In the genomic region with DNA sequence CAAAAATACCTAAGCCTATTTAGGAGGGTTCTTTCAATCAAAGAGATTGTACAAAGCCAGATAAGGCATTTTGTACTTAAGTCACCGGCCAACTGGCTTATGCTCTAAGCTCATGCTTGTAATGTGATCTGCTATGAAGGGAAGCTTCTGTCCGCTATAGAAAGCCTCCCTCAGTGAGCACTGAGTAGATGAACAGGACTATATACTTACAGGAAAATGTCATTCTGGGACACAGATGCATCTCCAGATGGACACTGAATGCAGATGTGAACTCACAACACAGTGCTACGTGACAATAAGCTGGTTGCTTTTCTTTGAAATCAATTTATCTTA, we compare ENCODE assay signal across 16 mouse cellular contexts.
A peak's percentile ranks its signal among the peaks of the same experiment; 100 is the strongest.
DNase-seq lines count a peak whose midpoint lies in the region; ATAC-seq and TF ChIP-seq lines count a peak whose summit lies in the region.
"Had no signal": no experiment of that assay in that cellular context is flagged by ENCODE, and none has a peak within 500 bp of the region (broad histone marks: within the 10 kb centered on the region; RNA-seq: fewer than 3 reads in every experiment).

No protein-coding gene starts in this region.

- H3K4me1 ChIP-seq in kidney, embryonic 14.5 days (ENCODE audit: control insufficient read depth, insufficient read depth, low read length) = peaks cover 44% of the 10 kb centered on the region
- no peaks in the 10 kb centered on the region; the same call in 1 of the 2 replicates for H3K4me1 ChIP-seq in kidney, adult 2 months (ENCODE audit: control insufficient read depth, insufficient read depth, low read length)
- H3K4me1 ChIP-seq in CH12.LX (ENCODE audit: control insufficient read depth in 1 of 2, insufficient read depth in 2 of 2) (peaks cover 17 to 71% of the 10 kb centered on the region in 2 experiments), E14TG2a.4 (replicated peaks; ENCODE audit: low read depth, low read length) (peaks cover 61% of the 10 kb centered on the region)

- intact Hi-C loops in heart, postnatal 25 days (cut with DNase I) = no loop called here
- intact Hi-C loops in left cerebral cortex, postnatal 10 days (cut with DNase I) = no loop called here

- dilution Hi-C loops in CH12.LX (cut with MboI; ENCODE audit: extremely low pct_ligation_motif_present, extremely low pct_unique_long_range_greater_than_20kb, low sequenced_read_pairs) = no loop called here

- no peak for TF ChIP-seq EP300 in CH12.LX (IDR thresholded peaks at IDR 0.05; ENCODE audit: low read length)

- TF ChIP-seq RAD21 in CH12.LX (IDR thresholded peaks at IDR 0.05; ENCODE audit: low read depth, low read length) = no peak

- no peaks in the 10 kb centered on the region for H3K36me3 ChIP-seq in kidney, embryonic 14.5 days (ENCODE audit: control insufficient read depth, insufficient read depth, low read length)
- no peaks in the 10 kb centered on the region for H3K36me3 ChIP-seq in kidney, adult 2 months (ENCODE audit: control insufficient read depth, insufficient read depth, low read length)
- H3K36me3 ChIP-seq in CH12.LX (replicated peaks in 1 of 2; ENCODE audit: control insufficient read depth in 1 of 2, insufficient read depth in 1 of 2, low read length in 1 of 2) = no peaks in the 10 kb centered on the region
- H3K36me3 ChIP-seq in E14TG2a.4 (ENCODE audit: insufficient read depth, low read length) = no peaks in the 10 kb centered on the region
- H3K36me3 ChIP-seq: hindbrain, embryonic 13.5 days; intestine, embryonic 15.5 days; limb, embryonic 12.5 days had no signal

- no peak for TF ChIP-seq CTCF in kidney, adult 2 months (conservative IDR thresholded peaks at IDR 0.05; ENCODE audit: insufficient read depth, insufficient read length, low read depth, low read length)
- TF ChIP-seq CTCF in CH12.LX (conservative IDR thresholded peaks at IDR 0.05 in 1 of 2, IDR thresholded peaks at IDR 0.05 in 1 of 2; ENCODE audit: low read depth in 2 of 2, low read length in 2 of 2) (no peak), E14TG2a.4 (conservative IDR thresholded peaks at IDR 0.05; ENCODE audit: low read length) (no peak)

- 24% methylated on average over 3 of the region's 3 CpGs for WGBS in kidney, embryonic 14.5 days
- 76% methylated on average over 3 of the region's 3 CpGs for WGBS in kidney, adult 2 months

- no peak overlapping the region for H3K9ac ChIP-seq in kidney, embryonic 14.5 days (ENCODE audit: low read depth, low read length)
- peak overlapping the region; percentile 80; the same call in 1 of the 2 replicates for H3K9ac ChIP-seq in CH12.LX (ENCODE audit: insufficient read depth, low read depth)
- H3K9ac ChIP-seq: hindbrain, embryonic 13.5 days; intestine, embryonic 15.5 days; limb, embryonic 12.5 days; liver, postnatal 0 days had no signal

- no peak overlapping the region for H3K4me3 ChIP-seq in kidney, embryonic 14.5 days (ENCODE audit: low read length)
- H3K4me3 ChIP-seq in kidney, adult 2 months (ENCODE audit: insufficient read depth, low read depth, low read length) = no peak overlapping the region
- no peak overlapping the region for H3K4me3 ChIP-seq in CH12.LX (replicated peaks in 1 of 3; ENCODE audit: low read depth in 2 of 3, low read length in 2 of 3, poor library complexity in 1 of 3)
- 0 out of 2 replicates have a peak overlapping the region, but pooled peaks have one; percentile 32 for H3K4me3 ChIP-seq in E14TG2a.4 (replicated peaks; ENCODE audit: low read length)
- H3K4me3 ChIP-seq: hindbrain, embryonic 13.5 days; intestine, embryonic 15.5 days; limb, embryonic 12.5 days had no signal

- DNase-seq in heart, adult 8-10 months (ENCODE audit: low spot score) = peak; percentile 54
- DNase-seq in heart, postnatal 25 days (ENCODE audit: low spot score) = no peak
- no peak for DNase-seq in kidney, adult 2 months
- DNase-seq in CH12.LX (ENCODE audit: extremely low read depth) = no peak
- DNase-seq in cerebellum, postnatal 4 days (ENCODE audit: low spot score in 2 of 2) = no peak
- no peak for DNase-seq in left cerebral cortex, postnatal 10 days (ENCODE audit: extremely low spot score in 1 of 2, low spot score in 2 of 2)
- DNase-seq: cerebellum, adult 9-11 months; kidney, postnatal 25 days; liver, postnatal 0 days had no signal

- no peak for TF ChIP-seq POLR2A in kidney, adult 2 months (IDR thresholded peaks at IDR 0.05; ENCODE audit: low read depth, low read length)
- no peak for TF ChIP-seq POLR2A in CH12.LX (IDR thresholded peaks at IDR 0.05; ENCODE audit: low read depth, low read length)

- no peaks in the 10 kb centered on the region for H3K9me3 ChIP-seq in kidney, embryonic 14.5 days (ENCODE audit: control insufficient read depth, low read length)
- H3K9me3 ChIP-seq in CH12.LX (replicated peaks; ENCODE audit: low read length) = no peaks in the 10 kb centered on the region
- H3K9me3 ChIP-seq in E14TG2a.4 (ENCODE audit: low read length) = no peaks in the 10 kb centered on the region
- H3K9me3 ChIP-seq: hindbrain, embryonic 13.5 days; intestine, embryonic 15.5 days; limb, embryonic 12.5 days had no signal

- no peak overlapping the region for H3K4me2 ChIP-seq in kidney, embryonic 14.5 days (replicated peaks; ENCODE audit: low read depth, low read length)
- peak overlapping the region; percentile 91; the same call in 1 of the 2 replicates for H3K4me2 ChIP-seq in CH12.LX (ENCODE audit: insufficient read depth, low read depth, poor library complexity, severe bottlenecking)
- H3K4me2 ChIP-seq: hindbrain, embryonic 13.5 days; intestine, embryonic 15.5 days; limb, embryonic 12.5 days; midbrain, embryonic 11.5 days had no signal

- peak overlapping the region; percentile 51; the same call in 1 of the 2 replicates for H3K27ac ChIP-seq in kidney, embryonic 14.5 days (ENCODE audit: low read depth, low read length)
- no peak overlapping the region for H3K27ac ChIP-seq in kidney, adult 2 months (ENCODE audit: insufficient read depth, low read depth, low read length)
- peak overlapping the region; percentile 49 for H3K27ac ChIP-seq in CH12.LX (ENCODE audit: insufficient read depth, low read depth)
- H3K27ac ChIP-seq: hindbrain, embryonic 13.5 days; intestine, embryonic 15.5 days; limb, embryonic 12.5 days had no signal

- no peaks in the 10 kb centered on the region for H3K27me3 ChIP-seq in kidney, embryonic 14.5 days (ENCODE audit: control insufficient read depth, insufficient read depth, low read length)
- no peaks in the 10 kb centered on the region for H3K27me3 ChIP-seq in kidney, adult 2 months (replicated peaks; ENCODE audit: control insufficient read depth, insufficient read depth, low read length)
- no peaks in the 10 kb centered on the region for H3K27me3 ChIP-seq in CH12.LX (replicated peaks)
- no peaks in the 10 kb centered on the region for H3K27me3 ChIP-seq in E14TG2a.4 (ENCODE audit: insufficient read depth, low read length)
- H3K27me3 ChIP-seq: hindbrain, embryonic 13.5 days; intestine, embryonic 15.5 days; limb, embryonic 12.5 days had no signal

- H3K79me2 ChIP-seq in CH12.LX (replicated peaks; ENCODE audit: control insufficient read depth, extremely low read depth, insufficient read depth, poor library complexity, severe bottlenecking) = peaks cover 66% of the 10 kb centered on the region

- in situ Hi-C loops in CH12.LX (cut with MboI; ENCODE audit: low pct_ligation_motif_present, low pct_unique_long_range_greater_than_20kb, low sequenced_read_pairs) = no loop called here

- peak; percentile 50; the same call in 1 of the 2 replicates for ATAC-seq in kidney, embryonic 14.5 days (ENCODE audit: low FRiP score, low TSS enrichment)
- ATAC-seq: CD4-positive, CD25-positive, alpha-beta regulatory T cell, adult 4 months; intestine, embryonic 15.5 days; liver, postnatal 0 days had no signal

TF ChIP-seq in CH12.LX, 34 proteins besides CTCF, POLR2A, EP300 and RAD21:
- TF ChIP-seq ZMIZ1 (IDR thresholded peaks at IDR 0.05; ENCODE audit: low read depth, low read length) (no peak), ELF1 (IDR thresholded peaks at IDR 0.05; ENCODE audit: low read depth, low read length) (no peak), RCOR1 (conservative IDR thresholded peaks at IDR 0.05; ENCODE audit: low read depth, low read length) (no peak), MYC (IDR thresholded peaks at IDR 0.05; ENCODE audit: low read depth, low read length) (0 out of 2 replicates have a peak, but pooled peaks have one; percentile 7), MAFK (IDR thresholded peaks at IDR 0.05; ENCODE audit: insufficient replicate concordance, low read length) (no peak), NELFE (IDR thresholded peaks at IDR 0.05; ENCODE audit: low read depth, low read length) (no peak), HCFC1 (IDR thresholded peaks at IDR 0.05; ENCODE audit: low read depth, low read length) (no peak)
